Mouse (Mus musculus): ENCODE results near the gene Twf2.

GRCm38 (mm10) chr9:106261491-106261890 lies 58.6 kb downstream of the Twf2 start:
- TF ChIP-seq POLR2A (IDR thresholded peaks at IDR 0.05; ENCODE audit: control insufficient read depth, extremely low read depth, insufficient read depth, low read length, poor library complexity) (no peak), CTCF (IDR thresholded peaks at IDR 0.05; ENCODE audit: borderline replicate concordance, control insufficient read depth, extremely low read depth, insufficient read depth, low read length, poor library complexity) (no peak)

Data from thymus, adult 2 months (tissue).